Mouse (Mus musculus): ENCODE results near the gene Ttyh2.

The Ttyh2 gene

DNA sequence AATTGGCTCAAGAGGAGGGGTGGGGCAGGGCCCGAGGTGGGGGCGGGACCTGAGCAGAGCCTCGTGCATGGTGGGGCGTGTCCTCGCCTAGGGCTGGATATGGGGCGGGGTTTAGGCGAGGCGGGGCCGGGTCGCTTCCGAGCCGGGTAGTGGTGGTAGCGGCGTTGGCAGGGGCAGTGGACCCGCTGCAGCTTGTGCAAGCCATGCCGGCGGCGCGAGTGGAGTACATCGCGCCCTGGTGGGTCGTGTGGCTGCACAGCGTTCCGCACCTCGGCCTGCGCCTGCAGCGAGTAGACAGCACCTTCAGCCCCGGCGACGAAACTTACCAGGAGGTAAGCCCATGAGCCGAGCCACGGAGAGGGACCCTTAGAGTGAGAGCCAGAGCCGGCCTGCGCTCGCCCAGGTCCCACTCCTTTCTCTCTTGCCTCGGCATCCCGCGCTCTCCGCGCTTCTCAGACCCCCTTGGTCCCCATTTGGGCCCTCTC, at the start of gene Ttyh2:
TSS of gene Ttyh2 (plus strand) at position 91 of the 485 bp plus-strand sequence.
- DNase-seq = peak; percentile 91

DNA sequence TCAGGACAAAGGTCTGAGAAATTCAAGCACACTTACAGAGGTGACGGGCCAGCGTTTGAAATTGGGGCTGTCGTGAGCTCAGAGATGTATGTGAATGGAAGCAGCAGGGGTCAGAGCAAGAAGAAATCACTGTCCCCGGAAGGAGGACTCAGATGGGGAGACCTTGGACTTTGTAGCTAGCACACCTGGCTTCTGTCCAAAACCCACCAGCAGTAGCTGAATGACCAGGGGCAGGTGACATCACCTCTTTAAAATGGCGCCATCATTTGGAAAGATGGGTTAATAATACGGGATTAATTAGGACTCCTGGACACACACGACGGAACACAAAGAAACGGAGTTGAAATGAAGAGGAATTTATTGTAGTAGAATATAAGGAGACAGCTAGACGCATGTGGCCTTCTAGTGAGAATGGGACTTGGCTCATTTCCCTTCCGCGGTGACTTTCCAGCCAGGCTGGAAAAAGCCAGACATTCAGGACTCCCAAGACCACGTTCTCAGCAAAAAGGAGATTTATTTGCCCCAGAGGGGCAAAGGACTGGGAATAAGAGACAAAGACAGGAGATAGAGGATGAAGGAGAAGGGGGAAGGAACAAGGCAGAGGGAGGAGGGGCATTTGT, 49.0 kb upstream of the Ttyh2 start:
- DNase-seq = no peak

DNA sequence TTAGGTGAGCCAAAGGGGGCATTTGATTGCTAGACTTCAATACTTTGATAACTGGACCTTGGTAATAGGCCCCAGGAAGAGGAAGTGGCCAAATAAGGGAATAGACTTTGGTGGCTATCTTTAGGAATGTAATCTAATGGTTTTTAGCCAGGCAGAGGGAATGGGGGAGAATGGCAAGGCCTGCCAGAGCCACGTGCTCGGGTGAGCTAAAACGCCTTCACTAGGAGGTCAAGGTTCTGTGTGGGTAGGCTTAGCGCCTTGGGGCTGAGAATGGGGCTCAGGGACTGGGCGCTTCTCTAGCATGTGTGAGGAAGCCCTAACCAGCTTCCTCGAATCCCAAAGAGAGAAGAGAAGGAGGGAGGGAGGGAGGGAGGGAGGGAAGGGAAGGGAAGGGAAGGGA, 48.2 kb upstream of the Ttyh2 start:
- DNase-seq = no peak

GRCm38 (mm10) chr11:114628032-114628431, 47.2 kb upstream of the Ttyh2 start:
- DNase-seq = no peak

DNA sequence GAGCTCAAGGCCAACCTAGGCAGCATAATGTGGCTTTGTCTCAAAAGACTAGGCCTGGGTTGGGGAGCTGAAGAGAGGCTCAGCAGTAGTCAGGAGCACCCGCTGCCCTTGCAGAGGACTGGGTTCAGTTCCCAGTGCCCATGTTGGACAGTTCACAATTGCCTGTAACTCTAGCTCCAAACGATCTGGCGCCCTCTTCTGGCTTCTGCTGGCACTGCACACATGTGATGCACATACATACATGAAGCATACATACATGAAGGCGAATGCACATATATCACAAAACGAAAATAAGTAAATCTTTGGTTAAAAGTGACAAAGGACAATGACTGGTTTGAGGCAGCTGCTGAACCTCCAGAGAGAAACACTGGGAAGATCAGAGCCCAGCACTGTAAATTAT, 45.2 kb upstream of the Ttyh2 start:
- DNase-seq = no peak

- no peak for DNase-seq
These were observed 43.0 kb upstream of the Ttyh2 start for GRCm38 (mm10) chr11:114632266-114632665.

DNA sequence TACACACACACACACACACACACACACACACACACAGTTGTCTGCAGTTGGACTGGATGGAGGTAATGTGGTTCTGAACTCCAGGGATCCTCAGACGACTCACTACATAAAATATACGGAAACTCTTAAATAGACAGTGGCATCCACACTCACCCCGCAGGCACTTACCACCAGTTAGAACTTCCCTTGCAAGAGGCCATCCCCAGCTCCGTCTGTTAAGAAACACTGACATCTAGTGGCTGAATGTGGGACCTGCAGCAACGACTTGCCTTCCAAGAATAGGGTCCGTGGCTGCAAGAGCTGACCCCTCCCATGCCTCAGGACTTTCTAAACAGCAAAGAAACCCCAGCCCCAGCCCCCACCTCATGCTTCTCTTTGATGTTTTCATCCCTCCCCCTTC, 38.9 kb upstream of the Ttyh2 start:
- peak; percentile 79 for DNase-seq

GRCm38 (mm10) chr11:114636727-114637505, 38.3 kb upstream of the Ttyh2 start:
- peak; percentile 41 for DNase-seq

GRCm38 (mm10) chr11:114638647-114639290, 36.5 kb upstream of the Ttyh2 start:
- no peak for DNase-seq

DNA sequence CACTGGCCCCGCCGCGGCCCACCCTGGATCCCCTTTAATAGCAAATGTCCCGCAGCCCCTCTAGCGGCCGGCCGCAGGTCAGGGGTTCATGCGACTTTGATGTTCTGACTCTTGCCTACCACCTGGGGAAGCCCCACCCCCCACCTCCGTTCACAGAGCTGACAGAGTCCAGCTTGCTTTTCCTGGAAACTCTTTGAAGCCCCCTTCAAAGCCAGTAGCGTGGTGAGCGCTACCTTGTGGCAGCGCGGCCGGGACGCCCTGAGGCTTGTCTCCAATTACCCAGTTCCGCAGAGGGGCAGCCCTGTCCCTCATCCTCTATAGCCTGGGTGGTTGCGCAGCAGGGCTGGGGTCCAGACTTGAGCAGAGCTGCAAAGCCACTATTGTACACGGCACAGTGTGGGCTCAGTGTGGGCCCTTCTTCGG, 35.5 kb upstream of the Ttyh2 start:
- no peak for DNase-seq

DNA sequence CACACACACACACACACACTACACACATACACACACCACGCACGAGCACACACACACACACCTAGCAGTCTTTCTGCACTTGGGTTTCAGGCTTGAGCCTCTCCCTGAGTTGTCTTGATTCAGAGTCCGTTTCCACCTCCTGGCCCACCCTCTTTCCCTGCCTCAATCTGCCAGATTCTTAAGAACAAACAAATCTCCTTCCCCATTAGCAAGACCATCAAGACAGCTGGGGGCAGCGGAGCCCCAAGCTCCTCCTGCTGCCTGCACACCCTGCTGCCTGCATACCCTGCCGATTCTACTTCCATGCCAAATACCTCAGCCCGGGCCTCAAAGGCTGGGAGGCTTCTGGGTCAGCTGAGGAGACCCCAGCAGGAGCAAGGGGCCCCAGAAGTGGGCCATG, 34.6 kb upstream of the Ttyh2 start:
- no peak for DNase-seq

- DNase-seq = no peak
These were observed 34.1 kb upstream of the Ttyh2 start for GRCm38 (mm10) chr11:114641136-114641535.

GRCm38 (mm10) chr11:114642184-114642583, 33.0 kb upstream of the Ttyh2 start:
- DNase-seq = no peak

GRCm38 (mm10) chr11:114642926-114643325, 32.3 kb upstream of the Ttyh2 start:
- no peak for DNase-seq

DNA sequence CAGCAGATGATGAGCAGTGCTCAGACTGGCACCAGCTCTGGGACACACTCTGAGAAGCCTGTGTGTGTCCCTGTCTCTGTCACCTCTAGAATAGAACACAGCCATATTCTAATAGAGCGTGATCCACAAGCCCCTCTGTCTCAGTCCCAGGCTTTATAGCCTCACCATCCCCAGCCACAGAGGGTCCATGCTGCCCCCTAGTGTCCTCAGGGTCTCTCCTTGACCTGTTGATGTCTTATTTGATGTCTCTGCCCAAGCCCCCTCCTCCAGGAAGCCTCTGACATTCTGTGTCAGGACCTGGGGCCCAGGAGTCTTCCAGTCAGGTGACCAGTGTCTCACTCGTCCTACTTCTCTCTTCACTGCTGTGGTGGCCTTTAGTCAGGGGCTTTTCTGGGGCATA, 31.1 kb upstream of the Ttyh2 start:
- DNase-seq = no peak

GRCm38 (mm10) chr11:114649510-114649909, 25.7 kb upstream of the Ttyh2 start:
- no peak for DNase-seq

- no peak for DNase-seq
These were observed 22.7 kb upstream of the Ttyh2 start for GRCm38 (mm10) chr11:114652531-114652930.

DNA sequence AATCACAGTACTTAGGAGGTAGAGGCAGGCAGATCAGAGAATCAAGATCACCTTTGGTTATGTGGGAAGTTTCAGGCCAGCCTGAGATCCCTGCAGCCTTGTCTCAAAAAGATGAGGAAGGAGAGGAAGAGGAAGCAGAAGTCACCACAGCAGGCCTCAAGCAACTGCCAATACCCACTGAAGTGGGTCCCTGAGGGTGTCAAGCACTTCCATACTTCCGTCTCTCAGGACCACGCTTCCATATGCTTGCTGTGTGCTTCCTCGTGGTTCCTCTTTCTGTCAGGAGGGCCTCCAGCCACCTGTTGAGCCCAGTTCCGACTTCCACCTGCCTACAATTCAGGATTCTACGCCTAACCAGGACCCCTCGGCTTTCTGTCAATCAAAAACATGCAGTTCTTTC, 21.6 kb upstream of the Ttyh2 start:
- no peak for DNase-seq

DNA sequence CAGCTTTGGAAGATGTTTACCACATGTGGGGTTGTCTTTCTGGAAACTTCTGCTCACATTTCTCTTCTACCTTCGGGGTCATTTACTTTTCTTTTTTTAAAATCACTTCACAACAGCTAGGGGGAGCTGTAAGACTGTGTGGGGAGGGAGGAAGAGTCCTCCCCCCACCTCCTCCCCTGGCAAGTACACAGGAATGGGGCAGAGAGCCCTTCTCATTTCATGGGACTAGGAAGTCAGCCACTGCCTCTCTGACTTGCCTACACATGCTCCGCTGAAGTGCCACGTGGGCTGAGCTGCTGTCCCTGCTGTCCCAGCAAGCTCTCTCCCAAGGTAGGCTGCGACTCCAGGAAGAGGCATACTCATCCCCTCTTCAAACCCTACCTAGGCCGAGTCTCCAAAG, 20.7 kb upstream of the Ttyh2 start:
- no peak for DNase-seq

GRCm38 (mm10) chr11:114655350-114656008, 19.8 kb upstream of the Ttyh2 start:
- DNase-seq = no peak

DNA sequence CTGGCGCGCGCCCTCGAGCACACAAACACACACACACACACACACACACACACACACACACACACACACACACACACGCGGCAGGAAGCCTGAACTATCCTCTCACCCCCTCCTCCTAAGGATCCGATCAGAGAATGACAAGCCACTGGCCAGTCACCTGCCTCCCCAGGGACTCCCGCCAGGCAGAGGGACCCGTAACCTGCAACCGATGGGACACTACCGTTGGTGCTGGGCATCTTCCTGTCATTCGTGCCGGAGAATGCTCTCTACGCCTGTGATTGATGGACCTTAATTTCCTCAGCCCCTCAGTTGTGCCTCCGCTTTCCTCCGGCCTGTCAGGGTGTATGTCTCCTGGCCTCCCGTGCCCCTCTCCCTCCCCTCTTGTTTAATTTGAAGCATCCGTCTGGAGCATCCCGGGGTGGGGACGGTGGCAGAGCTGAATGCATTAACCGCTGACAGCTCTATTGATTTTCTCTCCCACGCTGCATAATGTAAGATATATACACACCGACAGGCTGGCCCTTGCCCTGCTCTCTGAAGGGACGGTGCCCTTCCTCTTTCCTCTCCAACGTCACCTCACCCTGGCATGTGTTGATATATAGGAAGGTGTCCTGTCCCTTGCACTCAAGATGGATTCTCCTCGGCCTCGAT, 18.1 kb upstream of the Ttyh2 start:
- no peak for DNase-seq

- DNase-seq = peak; percentile 49
These were observed 17.5 kb upstream of the Ttyh2 start for GRCm38 (mm10) chr11:114657737-114658136.

GRCm38 (mm10) chr11:114662161-114662560, 13.1 kb upstream of the Ttyh2 start:
- peak; percentile 20 for DNase-seq
